ENCODE assay signal across 13 mouse cellular contexts in genomic region chr3:83895811-83896210, GRCm38 (mm10). TPM values are rescaled to one million over a fixed set of nuclear protein-coding genes. Genes with fewer than 3 reads are reported as not detected.
DNase-seq lines count a peak whose midpoint lies in the region; ATAC-seq and TF ChIP-seq lines count a peak whose summit lies in the region.
"Had no signal": no experiment of that assay in that cellular context is flagged by ENCODE, and none has a peak within 500 bp of the region (broad histone marks: within the 10 kb centered on the region; RNA-seq: fewer than 3 reads in every experiment).

No protein-coding gene starts in this region.

- no peak overlapping the region for H3K9ac ChIP-seq in intestine, postnatal 0 days (ENCODE audit: low read depth, low read length)
- H3K9ac ChIP-seq in intestine, embryonic 16.5 days (ENCODE audit: low read depth, low read length): no peak overlapping the region
- H3K9ac ChIP-seq in midbrain, embryonic 13.5 days (replicated peaks): no peak overlapping the region
- H3K9ac ChIP-seq in midbrain, embryonic 15.5 days: no peak overlapping the region
- no peak overlapping the region for H3K9ac ChIP-seq in stomach, embryonic 15.5 days
- no peak overlapping the region for H3K9ac ChIP-seq in heart, embryonic 12.5 days
- H3K9ac ChIP-seq: heart, embryonic 15.5 days; liver, embryonic 15.5 days had no signal

- 27% methylated on average over 3 of the region's 3 CpGs for WGBS in intestine, postnatal 0 days
- 23% methylated on average over 3 of the region's 3 CpGs for WGBS in intestine, embryonic 16.5 days
- WGBS in midbrain, embryonic 13.5 days: 37% methylated on average over 3 of the region's 3 CpGs
- 38% methylated on average over 3 of the region's 3 CpGs for WGBS in midbrain, embryonic 15.5 days
- WGBS in stomach, embryonic 15.5 days: 53% methylated on average over 3 of the region's 3 CpGs
- 33% methylated on average over 3 of the region's 3 CpGs for WGBS in heart, embryonic 12.5 days

- no peaks in the 10 kb centered on the region for H3K9me3 ChIP-seq in intestine, postnatal 0 days (ENCODE audit: control insufficient read depth)
- H3K9me3 ChIP-seq in intestine, embryonic 16.5 days (ENCODE audit: control insufficient read depth, low read length): no peaks in the 10 kb centered on the region
- H3K9me3 ChIP-seq in midbrain, embryonic 13.5 days: no peaks in the 10 kb centered on the region
- no peaks in the 10 kb centered on the region for H3K9me3 ChIP-seq in midbrain, embryonic 15.5 days
- no peaks in the 10 kb centered on the region for H3K9me3 ChIP-seq in stomach, embryonic 15.5 days
- H3K9me3 ChIP-seq in heart, embryonic 12.5 days (replicated peaks): peaks cover 4% of the 10 kb centered on the region; the same call in 1 of the 2 replicates
- H3K9me3 ChIP-seq: heart, embryonic 15.5 days; liver, embryonic 15.5 days had no signal

- ATAC-seq in intestine, postnatal 0 days: no peak
- no peak for ATAC-seq in intestine, embryonic 16.5 days
- peak; percentile 43 for ATAC-seq in midbrain, embryonic 13.5 days
- ATAC-seq in midbrain, embryonic 15.5 days (replicated peaks): no peak
- peak; percentile 2; the same call in 1 of the 2 replicates for ATAC-seq in stomach, embryonic 15.5 days (ENCODE audit: insufficient read depth, low FRiP score, low read depth)
- no peak for ATAC-seq in heart, embryonic 12.5 days (ENCODE audit: insufficient number of reproducible peaks, low FRiP score)
- ATAC-seq: Patski had no signal

- H3K36me3 ChIP-seq in intestine, postnatal 0 days (ENCODE audit: control insufficient read depth, insufficient read depth): peaks cover 11% of the 10 kb centered on the region; the same call in 1 of the 2 replicates
- H3K36me3 ChIP-seq in intestine, embryonic 16.5 days (ENCODE audit: control insufficient read depth, insufficient read depth, low read length): 0 out of 2 replicates have a peak, but pooled peaks cover 5% of the 10 kb centered on the region
- H3K36me3 ChIP-seq in midbrain, embryonic 13.5 days: peaks cover 45% of the 10 kb centered on the region
- peaks cover 24% of the 10 kb centered on the region for H3K36me3 ChIP-seq in midbrain, embryonic 15.5 days (replicated peaks)
- H3K36me3 ChIP-seq in stomach, embryonic 15.5 days: peaks cover 23% of the 10 kb centered on the region
- peaks cover 23% of the 10 kb centered on the region for H3K36me3 ChIP-seq in heart, embryonic 12.5 days

- no peaks in the 10 kb centered on the region for H3K27me3 ChIP-seq in intestine, postnatal 0 days (replicated peaks; ENCODE audit: control insufficient read depth, insufficient read depth, low read length)
- no peaks in the 10 kb centered on the region for H3K27me3 ChIP-seq in intestine, embryonic 16.5 days (replicated peaks; ENCODE audit: control insufficient read depth, insufficient read depth, low read length)
- H3K27me3 ChIP-seq in midbrain, embryonic 13.5 days: no peaks in the 10 kb centered on the region
- H3K27me3 ChIP-seq in midbrain, embryonic 15.5 days (replicated peaks): no peaks in the 10 kb centered on the region
- H3K27me3 ChIP-seq in stomach, embryonic 15.5 days (replicated peaks): no peaks in the 10 kb centered on the region
- no peaks in the 10 kb centered on the region for H3K27me3 ChIP-seq in heart, embryonic 12.5 days (replicated peaks)
- H3K27me3 ChIP-seq: heart, embryonic 15.5 days; liver, embryonic 15.5 days; Patski had no signal

- peak; percentile 57 for TF ChIP-seq CTCF in intestine, postnatal 0 days (IDR thresholded peaks at IDR 0.05; ENCODE audit: low read depth)

- no peaks in the 10 kb centered on the region for H3K4me1 ChIP-seq in intestine, postnatal 0 days (replicated peaks; ENCODE audit: control insufficient read depth, insufficient read depth, low read length)
- no peaks in the 10 kb centered on the region for H3K4me1 ChIP-seq in intestine, embryonic 16.5 days (ENCODE audit: control insufficient read depth, insufficient read depth, low read length)
- no peaks in the 10 kb centered on the region for H3K4me1 ChIP-seq in midbrain, embryonic 13.5 days (replicated peaks)
- no peaks in the 10 kb centered on the region for H3K4me1 ChIP-seq in midbrain, embryonic 15.5 days
- H3K4me1 ChIP-seq in stomach, embryonic 15.5 days: no peaks in the 10 kb centered on the region
- H3K4me1 ChIP-seq in heart, embryonic 12.5 days (replicated peaks): peaks cover 8% of the 10 kb centered on the region
- H3K4me1 ChIP-seq: liver, embryonic 15.5 days had no signal

- H3K27ac ChIP-seq in intestine, postnatal 0 days (ENCODE audit: low read depth, low read length): no peak overlapping the region
- H3K27ac ChIP-seq in intestine, embryonic 16.5 days (ENCODE audit: low read length): no peak overlapping the region
- no peak overlapping the region for H3K27ac ChIP-seq in midbrain, embryonic 13.5 days
- H3K27ac ChIP-seq in midbrain, embryonic 15.5 days: no peak overlapping the region
- H3K27ac ChIP-seq in stomach, embryonic 15.5 days: no peak overlapping the region
- H3K27ac ChIP-seq in heart, embryonic 12.5 days (ENCODE audit: poor library complexity, severe bottlenecking): no peak overlapping the region
- H3K27ac ChIP-seq: heart, embryonic 15.5 days; liver, embryonic 15.5 days had no signal

- no peak overlapping the region for H3K4me2 ChIP-seq in intestine, postnatal 0 days (replicated peaks; ENCODE audit: low read depth)
- H3K4me2 ChIP-seq in intestine, embryonic 16.5 days (ENCODE audit: low read depth, low read length): no peak overlapping the region
- no peak overlapping the region for H3K4me2 ChIP-seq in midbrain, embryonic 13.5 days (replicated peaks)
- H3K4me2 ChIP-seq in midbrain, embryonic 15.5 days: no peak overlapping the region
- no peak overlapping the region for H3K4me2 ChIP-seq in stomach, embryonic 15.5 days
- no peak overlapping the region for H3K4me2 ChIP-seq in heart, embryonic 12.5 days
- H3K4me2 ChIP-seq: heart, embryonic 15.5 days; liver, embryonic 15.5 days had no signal

- peak; percentile 74 for DNase-seq in ZHBTc4 (ENCODE audit: low read depth, low spot score)
- no peak for DNase-seq in ovary, adult 18-20 months (ENCODE audit: low spot score)
- DNase-seq: cerebellum, postnatal 14 days; kidney, adult 11 months had no signal

- H3K4me3 ChIP-seq in intestine, postnatal 0 days (ENCODE audit: low read depth, low read length): no peak overlapping the region
- H3K4me3 ChIP-seq in intestine, embryonic 16.5 days (ENCODE audit: low read length): no peak overlapping the region
- H3K4me3 ChIP-seq in midbrain, embryonic 13.5 days (replicated peaks): no peak overlapping the region
- no peak overlapping the region for H3K4me3 ChIP-seq in midbrain, embryonic 15.5 days
- no peak overlapping the region for H3K4me3 ChIP-seq in stomach, embryonic 15.5 days (replicated peaks)
- H3K4me3 ChIP-seq in heart, embryonic 12.5 days: no peak overlapping the region
- H3K4me3 ChIP-seq: heart, embryonic 15.5 days; liver, embryonic 15.5 days had no signal

RNA-seq across cellular contexts. Expression of gene Tlr2, which starts 54.2 kb away (rescaled TPM):
- polyA plus RNA-seq in intestine, postnatal 0 days (2015; fragmentation: Nextera tagmentation; extraction: Ambion mirVana): 1.4 and 1.5 TPM in 2 replicates
- 2.2 TPM in 2 replicates for polyA plus RNA-seq in intestine, embryonic 16.5 days (2015; fragmentation: Nextera tagmentation; extraction: Ambion mirVana)
- polyA plus RNA-seq in midbrain, embryonic 13.5 days (2015; fragmentation: Nextera tagmentation; extraction: Ambion mirVana): 0.63 and 0.79 TPM in 2 replicates
- 0.68 and 0.84 TPM in 2 replicates for polyA plus RNA-seq in midbrain, embryonic 15.5 days (2015; fragmentation: Nextera tagmentation; extraction: Ambion mirVana)
- 4.4 and 4.7 TPM in 2 replicates for polyA plus RNA-seq in stomach, embryonic 15.5 days (2015; fragmentation: Nextera tagmentation; extraction: Ambion mirVana)
- polyA plus RNA-seq in heart, embryonic 12.5 days (2016; fragmentation: Nextera tagmentation; extraction: Ambion mirVana): 2.6 and 2.8 TPM in 2 replicates

Comparison
In these comparisons a context has a peak if more than half of its experiments do, and no peak if none do; other contexts are left out.
1. ATAC-seq: peak in midbrain, embryonic 13.5 days (single experiment) and stomach, embryonic 15.5 days (single experiment); none in intestine, postnatal 0 days (single experiment), intestine, embryonic 16.5 days (single experiment), midbrain, embryonic 15.5 days (single experiment) and heart, embryonic 12.5 days (single experiment).